Mouse (Mus musculus): ENCODE measurements around the gene Espnl.

- TF ChIP-seq CEBPB (IDR thresholded peaks at IDR 0.05; ENCODE audit: low read depth) (no peak), MYOG (IDR thresholded peaks at IDR 0.05; ENCODE audit: control insufficient read depth, extremely low read depth, insufficient read length) (no peak), MAX (IDR thresholded peaks at IDR 0.05) (no peak)
Measured at GRCm38 (mm10) chr1:91309366-91310085, 12.3 kb upstream of the Espnl start.
